Mouse (Mus musculus): ENCODE results near the gene Pmel. TPM values are rescaled to one million over a fixed set of nuclear protein-coding genes. Genes with fewer than 3 reads are reported as not detected.

Pmel gene
- polyA plus RNA-seq, 1 experiment: 0.67 TPM

DNA sequence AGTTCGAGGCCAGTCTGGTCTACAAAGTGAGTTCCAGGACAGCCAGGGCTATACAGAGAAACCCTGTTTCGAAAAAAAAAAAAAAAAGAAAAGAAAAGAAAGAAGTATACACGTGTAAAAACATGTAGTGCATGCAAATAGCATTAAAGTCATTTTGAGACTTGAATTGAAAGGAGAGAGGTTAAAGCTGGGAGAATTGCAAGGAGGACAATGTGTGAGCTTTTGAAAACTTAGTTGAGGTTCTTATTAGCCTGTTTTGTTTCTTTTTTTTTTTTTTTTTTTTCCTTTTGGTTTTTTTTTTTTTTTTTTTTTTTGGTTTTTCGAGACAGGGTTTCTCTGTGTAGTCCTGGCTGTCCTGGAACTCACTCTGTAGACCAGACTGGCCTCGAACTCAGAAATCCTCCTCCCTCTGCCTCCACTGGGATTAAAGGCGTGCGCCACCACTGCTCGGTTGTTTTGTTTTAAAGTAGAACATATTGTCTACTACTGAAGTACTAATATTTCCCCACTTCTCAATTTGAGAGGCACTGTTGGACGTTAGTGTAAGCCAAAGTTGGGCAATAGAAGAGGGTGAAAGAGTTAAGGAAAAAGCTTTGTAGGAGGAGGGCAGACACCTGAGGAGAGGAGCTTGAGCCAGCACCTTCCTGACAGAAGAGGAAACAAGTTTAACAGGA is 43.1 kb downstream of the Pmel start:
- TF ChIP-seq CTCF (IDR thresholded peaks at IDR 0.05; ENCODE audit: low read depth, low read length): no peak
- no peak for TF ChIP-seq POLR2A (IDR thresholded peaks at IDR 0.05; ENCODE audit: borderline replicate concordance, low read depth, low read length)
- peaks cover 35% of the 10 kb centered on the region for H3K4me1 ChIP-seq (ENCODE audit: control insufficient read depth, insufficient read depth, low read length)
- H3K4me3 ChIP-seq (ENCODE audit: insufficient read depth, low read length): peak overlapping the region; percentile 86
- peak overlapping the region; percentile 76 for H3K27ac ChIP-seq (ENCODE audit: insufficient read depth, low read depth, low read length)

DNA sequence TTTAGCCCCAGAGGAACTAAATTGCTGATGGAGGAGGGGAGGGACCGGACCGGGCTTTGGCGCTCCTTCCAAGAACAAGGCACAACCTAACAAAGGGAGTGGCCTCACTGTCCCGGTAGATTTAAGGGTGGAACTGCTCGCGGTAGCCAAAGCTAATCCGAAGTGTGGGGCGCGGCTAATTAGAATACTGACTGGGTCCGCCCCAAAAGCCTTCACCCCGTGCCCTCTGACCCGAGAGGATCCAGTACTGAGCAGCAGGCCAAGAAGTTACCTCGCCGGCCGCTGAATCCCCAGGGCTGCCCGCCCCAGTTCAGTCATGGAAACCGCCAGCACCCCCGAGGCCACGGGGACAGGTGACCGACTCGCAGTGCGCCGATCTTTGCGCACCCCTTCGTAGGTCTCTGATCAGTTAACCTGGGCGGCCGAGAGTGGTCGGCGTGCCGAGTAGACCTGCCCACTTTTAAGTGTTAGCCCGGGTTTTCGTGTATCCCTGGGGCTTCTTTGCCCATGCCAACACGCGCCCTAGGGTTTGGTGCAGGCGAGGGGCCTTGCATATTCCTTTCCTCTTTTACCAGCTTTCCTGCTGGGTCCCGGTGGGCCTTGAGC is 43.8 kb downstream of the Pmel start, which contains the start of gene Pym1:
Gene Pym1 (plus strand): TSS at position 244 of the 606 bp plus-strand sequence.
- peak within 1 kb of the TSS; percentile 86 for H3K4me3 ChIP-seq (ENCODE audit: insufficient read depth, low read length)
- no peak for TF ChIP-seq CTCF (IDR thresholded peaks at IDR 0.05; ENCODE audit: low read depth, low read length)
- TF ChIP-seq POLR2A (IDR thresholded peaks at IDR 0.05; ENCODE audit: borderline replicate concordance, low read depth, low read length): no peak
- H3K27ac ChIP-seq (ENCODE audit: insufficient read depth, low read depth, low read length): peak within 1 kb of the TSS; percentile 76
- H3K4me1 ChIP-seq (ENCODE audit: control insufficient read depth, insufficient read depth, low read length): peaks cover 35% of the 10 kb centered on the region

DNA sequence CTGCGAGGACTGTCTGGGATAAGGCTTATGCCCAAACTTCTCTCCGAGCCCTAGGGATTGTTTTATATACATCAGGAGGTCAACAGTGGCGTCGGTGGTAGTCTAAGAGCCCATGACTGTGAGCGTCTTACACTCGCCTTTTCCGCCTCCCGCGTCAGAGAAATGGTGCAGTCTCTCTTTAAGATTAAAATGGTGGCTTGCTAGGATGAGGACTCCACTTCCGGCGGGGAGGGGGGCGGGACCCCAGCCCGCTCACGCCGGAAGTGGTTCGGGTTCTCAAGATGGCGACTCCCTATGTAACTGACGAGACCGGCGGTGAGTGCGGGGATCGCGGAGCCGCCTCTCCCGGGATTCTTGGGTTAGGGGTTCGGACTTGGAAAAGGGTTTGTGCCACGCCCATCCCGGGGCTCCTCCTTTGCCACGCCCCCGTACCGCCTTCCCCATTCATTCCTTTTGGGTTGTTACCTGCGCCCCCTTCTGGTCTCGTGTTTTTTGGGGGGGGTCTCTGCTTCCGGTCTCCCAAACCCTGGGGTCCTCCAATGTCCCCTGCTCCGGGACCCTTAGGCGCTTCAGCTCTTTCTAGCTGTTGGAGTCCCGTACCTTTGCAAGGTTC is 44.4 kb downstream of the Pmel start:
- Histone ChIP-seq H3K4me1 (ENCODE audit: control insufficient read depth, insufficient read depth, low read length) (peaks cover 33% of the 10 kb centered on the region), H3K27ac (ENCODE audit: insufficient read depth, low read depth, low read length) (peak overlapping the region; percentile 76), H3K4me3 (ENCODE audit: insufficient read depth, low read length) (peak overlapping the region; percentile 86)
- TF ChIP-seq CTCF (IDR thresholded peaks at IDR 0.05; ENCODE audit: low read depth, low read length): peak; percentile 82
- TF ChIP-seq POLR2A (IDR thresholded peaks at IDR 0.05; ENCODE audit: borderline replicate concordance, low read depth, low read length): no peak

Other genes starting within 250 kb of the Pmel start
- 101 and 105 TPM in 2 replicates for gene Smarcc2, start 244.9 kb upstream of the Pmel start, polyA plus RNA-seq (2012; ENCODE audit: insufficient read depth, insufficient read length, missing spikeins)
- gene Myl6, start 210.1 kb upstream of the Pmel start, polyA plus RNA-seq (2012; ENCODE audit: insufficient read depth, insufficient read length, missing spikeins): 1,186 and 1,257 TPM in 2 replicates
- 2.5 and 3.9 TPM in 2 replicates for gene Myl6b, start 205.5 kb upstream of the Pmel start, polyA plus RNA-seq (2012; ENCODE audit: insufficient read depth, insufficient read length, missing spikeins)
- 179 and 197 TPM in 2 replicates for gene Esyt1, start 178.3 kb upstream of the Pmel start, polyA plus RNA-seq (2012; ENCODE audit: insufficient read depth, insufficient read length, missing spikeins)
- 9.6 and 15.4 TPM in 2 replicates for gene Zc3h10, start 156.4 kb upstream of the Pmel start, polyA plus RNA-seq (2012; ENCODE audit: insufficient read depth, insufficient read length, missing spikeins)
- gene Rpl41, start 154.9 kb upstream of the Pmel start, polyA plus RNA-seq (2012; ENCODE audit: insufficient read depth, insufficient read length, missing spikeins): 2,460 and 2,819 TPM in 2 replicates
- gene Pa2g4, start 138.2 kb upstream of the Pmel start, polyA plus RNA-seq (2012; ENCODE audit: insufficient read depth, insufficient read length, missing spikeins): 70.1 and 76.0 TPM in 2 replicates
- 2.2 and 2.6 TPM in 2 replicates for gene Erbb3, start 114.5 kb upstream of the Pmel start, polyA plus RNA-seq (2012; ENCODE audit: insufficient read depth, insufficient read length, missing spikeins)
- gene Rps26, start 77.4 kb upstream of the Pmel start, polyA plus RNA-seq (2012; ENCODE audit: insufficient read depth, insufficient read length, missing spikeins): 886 and 996 TPM in 2 replicates
- gene Ikzf4, start 58.2 kb upstream of the Pmel start, polyA plus RNA-seq (2012; ENCODE audit: insufficient read depth, insufficient read length, missing spikeins): not detected in 2 replicates
- 6.3 and 7.2 TPM in 2 replicates for gene Suox, start 30.1 kb upstream of the Pmel start, polyA plus RNA-seq (2012; ENCODE audit: insufficient read depth, insufficient read length, missing spikeins)
- 123 and 131 TPM in 2 replicates for gene Rab5b, start 7.9 kb upstream of the Pmel start, polyA plus RNA-seq (2012; ENCODE audit: insufficient read depth, insufficient read length, missing spikeins)
- gene Cdk2, start 836 bp downstream of the Pmel start, polyA plus RNA-seq (2012; ENCODE audit: insufficient read depth, insufficient read length, missing spikeins): 47.0 and 53.0 TPM in 2 replicates
- 26.1 and 29.6 TPM in 2 replicates for gene Dgka, start 40.7 kb downstream of the Pmel start, polyA plus RNA-seq (2012; ENCODE audit: insufficient read depth, insufficient read length, missing spikeins)
- 26.1 and 33.8 TPM in 2 replicates for gene Pym1, start 43.7 kb downstream of the Pmel start, polyA plus RNA-seq (2012; ENCODE audit: insufficient read depth, insufficient read length, missing spikeins)
- 26.8 and 28.3 TPM in 2 replicates for gene Mmp19, start 86.7 kb downstream of the Pmel start, polyA plus RNA-seq (2012; ENCODE audit: insufficient read depth, insufficient read length, missing spikeins)
- 65.2 and 65.7 TPM in 2 replicates for gene Dnajc14, start 99.9 kb downstream of the Pmel start, polyA plus RNA-seq (2012; ENCODE audit: insufficient read depth, insufficient read length, missing spikeins)
- gene Tmem198b, start 100.2 kb downstream of the Pmel start, polyA plus RNA-seq (2012; ENCODE audit: insufficient read depth, insufficient read length, missing spikeins): 14.3 and 18.0 TPM in 2 replicates
- 62.2 and 81.9 TPM in 2 replicates for gene Sarnp, start 113.1 kb downstream of the Pmel start, polyA plus RNA-seq (2012; ENCODE audit: insufficient read depth, insufficient read length, missing spikeins)
- 78.1 and 83.5 TPM in 2 replicates for gene Ormdl2, start 117.5 kb downstream of the Pmel start, polyA plus RNA-seq (2012; ENCODE audit: insufficient read depth, insufficient read length, missing spikeins)
- not detected in 2 replicates for gene Gdf11, start 187.5 kb downstream of the Pmel start, polyA plus RNA-seq (2012; ENCODE audit: insufficient read depth, insufficient read length, missing spikeins)
- gene Cd63, start 196.8 kb downstream of the Pmel start, polyA plus RNA-seq (2012; ENCODE audit: insufficient read depth, insufficient read length, missing spikeins): 751 and 791 TPM in 2 replicates
- gene Rdh5, start 218.7 kb downstream of the Pmel start, polyA plus RNA-seq (2012; ENCODE audit: insufficient read depth, insufficient read length, missing spikeins): 4.6 and 7.5 TPM in 2 replicates
- 125 TPM in 2 replicates for gene Bloc1s1, start 219.8 kb downstream of the Pmel start, polyA plus RNA-seq (2012; ENCODE audit: insufficient read depth, insufficient read length, missing spikeins)
- gene Itga7, start 229.6 kb downstream of the Pmel start, polyA plus RNA-seq (2012; ENCODE audit: insufficient read depth, insufficient read length, missing spikeins): 0.17 TPM in 1 of 2 replicates, not detected in the other